Mouse (Mus musculus) myocyte (in vitro differentiated cells): ENCODE measurements around the gene Prdx1. TPM values are rescaled to one million over a fixed set of nuclear protein-coding genes. Genes with fewer than 3 reads are reported as not detected.
A peak's percentile ranks its signal among the peaks of the same experiment; 100 is the strongest.
"Not testable (repeated sequence)": the region's sequence is repeated elsewhere in the genome, so short reads cannot be mapped to it uniquely, and the experiment has no call there.

Source experiments
- H3K27me3 ChIP-seq: one replicate; pipeline ENCODE4 v1.6.1; 2011; ENCODE audit not compliant: control insufficient read depth, insufficient read depth, insufficient read length
- H3K36me3 ChIP-seq: one replicate; pipeline ENCODE4 v1.6.1; 2011; ENCODE audit not compliant: control insufficient read depth, insufficient read depth
- H3K4me2 ChIP-seq: one replicate; pipeline ENCODE4 v1.6.1; 2011; ENCODE audit warnings: low read depth, control low read depth
- H3K4me3 ChIP-seq: one replicate; pipeline ENCODE4 v1.5.1; 2011; ENCODE audit warnings: mild to moderate bottlenecking, control low read depth, moderate library complexity
- H3K79me2 ChIP-seq: one replicate; pipeline ENCODE4 v1.6.1; 2011; ENCODE audit not compliant: control insufficient read depth, insufficient read depth
- H3ac ChIP-seq: one replicate; pipeline ENCODE4 v1.6.1; 2011; ENCODE audit not compliant: control insufficient read depth, insufficient read length
- CEBPB ChIP-seq: IDR thresholded peaks from 2 replicates; pipeline ENCODE4 v1.6.1; 2011; ENCODE audit warnings: mild to moderate bottlenecking, moderate library complexity; ENCODE audit not compliant: poor library complexity, insufficient read depth, severe bottlenecking
- E2F4 ChIP-seq: IDR thresholded peaks from one replicate; pipeline ENCODE4 v1.6.1; 2011; ENCODE audit warnings: mild to moderate bottlenecking, control low read depth, moderate library complexity; ENCODE audit not compliant: insufficient read depth
- MAX ChIP-seq: IDR thresholded peaks from one replicate; pipeline ENCODE4 v1.6.1; 2011; ENCODE audit warnings: low read depth, mild to moderate bottlenecking, control low read depth
- MYOD1 ChIP-seq, 3 experiments: IDR thresholded peaks; one replicate each; pipeline ENCODE4 v1.6.1; 2011; ENCODE audit warnings: control low read depth in 2 of 3, low read depth in 2 of 3, mild to moderate bottlenecking in 2 of 3, moderate library complexity in 1 of 3; ENCODE audit not compliant: insufficient read length in 2 of 3, control insufficient read depth in 1 of 3
- MYOG ChIP-seq, 3 experiments: IDR thresholded peaks; one replicate each; pipeline ENCODE4 v1.6.1; 2011; ENCODE audit warnings: control low read depth in 2 of 3, low read depth in 2 of 3, mild to moderate bottlenecking in 2 of 3; ENCODE audit not compliant: insufficient read length in 2 of 3, control insufficient read depth in 1 of 3, insufficient read depth in 1 of 3
- POLR2A ChIP-seq: IDR thresholded peaks from one replicate; pipeline ENCODE4 v1.6.1; 2011; ENCODE audit warnings: low read depth, mild to moderate bottlenecking, control low read depth, moderate library complexity; ENCODE audit not compliant: insufficient read length
- POLR2AphosphoS2 ChIP-seq: IDR thresholded peaks from one replicate; pipeline ENCODE4 v1.6.1; 2011; ENCODE audit warnings: low read depth, control low read depth; ENCODE audit not compliant: insufficient read length
- REST ChIP-seq: IDR thresholded peaks from one replicate; pipeline ENCODE4 v1.6.1; 2011; ENCODE audit warnings: mild to moderate bottlenecking, control low read depth, moderate library complexity; ENCODE audit not compliant: insufficient read depth, insufficient read length
- SRF ChIP-seq: IDR thresholded peaks from one replicate; pipeline ENCODE4 v1.6.1; 2011; ENCODE audit warnings: low read depth; ENCODE audit not compliant: control insufficient read depth, insufficient read length
- TCF12 ChIP-seq: IDR thresholded peaks from one replicate; pipeline ENCODE4 v1.6.1; 2011; ENCODE audit warnings: mild to moderate bottlenecking, control low read depth; ENCODE audit not compliant: poor library complexity, insufficient read depth, severe bottlenecking
- TCF3 ChIP-seq: IDR thresholded peaks from one replicate; pipeline ENCODE4 v1.6.1; 2011; ENCODE audit warnings: low read depth, control low read depth; ENCODE audit not compliant: insufficient read length
- USF1 ChIP-seq: IDR thresholded peaks from one replicate; pipeline ENCODE4 v1.6.1; 2011; ENCODE audit warnings: low read depth, mild to moderate bottlenecking, control low read depth, moderate library complexity
- polyA plus RNA-seq: library from polyadenylated mRNA; unstranded; fragments of >200 nt; fragmentation: generic; extraction: Trizol; gene quantifications from one replicate; pipeline ENCODE4 v1.2.1, GENCODE M21; 2012; ENCODE audit warnings: missing spikeins

Prdx1 gene
- polyA plus RNA-seq, 1 experiment: 231 TPM

DNA sequence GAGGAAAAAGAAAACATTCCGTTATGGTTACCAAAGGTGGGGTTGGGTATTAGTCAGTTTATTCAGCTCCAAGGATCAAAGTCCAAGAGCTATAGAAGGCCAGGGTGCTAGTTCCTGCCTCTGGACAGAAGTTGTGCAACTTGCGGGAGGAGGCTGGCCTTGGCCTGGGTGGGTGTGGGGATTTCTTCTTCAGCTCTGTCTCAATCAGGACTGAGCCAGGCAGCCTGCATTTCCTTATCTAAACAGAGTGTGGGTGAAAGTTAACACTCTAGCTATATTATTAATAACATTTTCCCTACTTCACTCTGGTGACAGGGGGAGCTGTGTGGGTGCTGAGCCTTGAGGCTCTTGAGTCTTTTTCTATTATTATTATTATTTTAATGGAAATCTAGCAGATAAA lies 12.6 kb upstream of the Prdx1 start:
- no peak for TF ChIP-seq USF1
- TF ChIP-seq TCF12: no peak
- peak; percentile 72; the same call in 1 of the 2 replicates for TF ChIP-seq CEBPB
- TF ChIP-seq TCF3: no peak
- no peak for TF ChIP-seq MAX

DNA sequence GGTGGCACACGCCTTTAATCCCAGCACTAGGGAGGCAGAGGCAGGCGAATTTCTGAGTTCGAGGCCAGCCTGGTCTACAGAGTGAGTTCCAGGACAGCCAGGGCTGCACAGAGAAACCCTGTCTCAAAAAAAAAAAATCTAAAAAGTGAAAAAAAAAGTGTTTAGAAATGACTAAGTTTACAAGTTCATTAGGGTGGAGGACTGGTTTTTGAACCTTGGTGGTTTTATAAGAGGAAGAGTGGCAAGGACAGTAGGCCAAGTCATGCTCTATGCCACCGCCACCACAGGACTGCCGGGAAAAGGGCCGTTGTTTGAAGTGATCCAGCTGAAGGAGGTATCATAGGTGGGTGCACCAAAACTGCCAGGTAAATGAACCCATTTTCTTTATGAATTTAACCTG lies 10.6 kb upstream of the Prdx1 start:
- not testable (repeated sequence) for H3K27me3 ChIP-seq, H3K79me2 ChIP-seq, H3K36me3 ChIP-seq, H3K4me2 ChIP-seq, H3K4me3 ChIP-seq, H3ac ChIP-seq

More for the DNA sequence above, 12.6 kb upstream of the Prdx1 start:
- Histone ChIP-seq H3K36me3 (no peaks in the 10 kb centered on the region), H3K79me2 (no peaks in the 10 kb centered on the region), H3K4me3 (no peak overlapping the region), H3ac (no peak overlapping the region), H3K27me3 (no peaks in the 10 kb centered on the region), H3K4me2 (no peak overlapping the region)

DNA sequence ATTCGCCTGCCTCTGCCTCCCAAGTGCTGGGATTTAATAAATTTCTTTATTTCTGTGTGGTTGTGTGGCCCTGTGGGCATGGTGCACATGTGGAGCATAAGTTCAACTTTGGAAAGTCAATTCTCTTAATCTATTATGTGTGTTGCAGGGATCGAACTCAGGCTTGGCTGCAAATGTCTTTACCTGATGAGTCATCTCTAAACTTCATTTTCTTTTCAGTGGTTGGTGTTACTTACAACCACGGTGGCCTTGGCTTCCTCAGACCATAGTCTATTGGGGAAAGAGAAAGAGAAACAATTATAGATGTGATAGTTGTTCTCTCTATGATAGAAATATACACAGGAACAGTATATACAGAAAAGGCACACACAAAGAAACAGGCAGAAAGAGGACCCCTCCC lies 9.3 kb upstream of the Prdx1 start:
- Histone ChIP-seq H3K36me3 (no peaks in the 10 kb centered on the region), H3ac (no peak overlapping the region), H3K27me3 (no peaks in the 10 kb centered on the region), H3K4me2 (no peak overlapping the region), H3K4me3 (no peak overlapping the region), H3K79me2 (no peaks in the 10 kb centered on the region)
- no peak for TF ChIP-seq USF1
- TF ChIP-seq REST: no peak
- TF ChIP-seq SRF: no peak
- TF ChIP-seq MYOG (IDR thresholded peaks at IDR 0.05; ENCODE audit: control insufficient read depth in 1 of 3, insufficient read depth in 1 of 3, insufficient read length in 2 of 3, low read depth in 2 of 3): no peak
- TF ChIP-seq TCF3: no peak
- no peak for TF ChIP-seq POLR2AphosphoS2

DNA sequence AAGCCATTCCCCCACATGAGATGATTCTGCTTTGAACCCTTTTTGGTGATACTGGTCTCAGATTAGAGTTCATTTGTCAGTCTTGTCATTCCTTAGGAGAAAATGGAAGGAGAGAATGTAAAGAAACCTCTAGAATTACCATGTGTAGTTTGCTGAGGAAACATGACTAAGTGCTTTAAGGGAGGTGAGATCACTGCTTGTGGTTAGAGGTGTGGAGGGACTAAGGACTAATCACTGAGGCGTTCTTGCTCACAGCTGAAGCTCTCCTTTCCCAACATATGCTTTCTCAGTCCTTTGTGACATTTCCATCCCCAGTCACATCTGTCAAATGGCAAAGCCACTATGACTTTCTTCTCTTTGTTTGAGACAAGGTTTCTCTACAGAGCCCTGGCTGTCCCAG lies 7.5 kb upstream of the Prdx1 start:
- Histone ChIP-seq H3K79me2 (no peaks in the 10 kb centered on the region), H3K27me3 (no peaks in the 10 kb centered on the region), H3ac (no peak overlapping the region), H3K4me2 (no peak overlapping the region), H3K4me3 (no peak overlapping the region), H3K36me3 (no peaks in the 10 kb centered on the region)
- no peak for TF ChIP-seq CEBPB
- no peak for TF ChIP-seq POLR2AphosphoS2

DNA sequence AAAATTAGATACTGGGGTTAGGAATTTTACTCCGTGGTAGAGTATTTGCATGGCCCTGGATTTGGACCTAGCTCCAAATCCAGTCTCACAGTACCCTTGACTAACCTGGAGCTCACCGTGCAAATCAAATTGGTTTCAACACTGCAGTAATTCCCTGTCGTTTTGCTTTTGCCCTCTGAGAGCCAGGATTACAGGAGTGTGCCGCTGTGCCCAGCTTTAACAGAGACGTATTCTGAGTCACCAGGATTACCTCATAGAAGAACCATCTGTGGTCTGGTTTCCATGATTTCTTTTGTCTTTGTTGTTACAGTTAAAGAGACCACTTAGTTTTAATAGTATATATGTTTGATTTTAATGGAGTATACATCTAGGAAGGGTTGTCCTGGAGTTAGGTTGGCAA lies 6.2 kb upstream of the Prdx1 start:
- no peak for TF ChIP-seq SRF
- no peak for TF ChIP-seq REST
- TF ChIP-seq MYOG (IDR thresholded peaks at IDR 0.05; ENCODE audit: control insufficient read depth in 1 of 3, insufficient read depth in 1 of 3, insufficient read length in 2 of 3, low read depth in 2 of 3): no peak
- no peak for TF ChIP-seq TCF3
- TF ChIP-seq MYOD1 (IDR thresholded peaks at IDR 0.05; ENCODE audit: control insufficient read depth in 1 of 3, insufficient read length in 2 of 3, low read depth in 2 of 3): no peak
- TF ChIP-seq E2F4: no peak
- no peak for TF ChIP-seq MAX
- TF ChIP-seq CEBPB: no peak
- Histone ChIP-seq H3K36me3 (no peaks in the 10 kb centered on the region), H3K4me3 (no peak overlapping the region), H3ac (no peak overlapping the region), H3K79me2 (no peaks in the 10 kb centered on the region), H3K4me2 (no peak overlapping the region), H3K27me3 (no peaks in the 10 kb centered on the region)

DNA sequence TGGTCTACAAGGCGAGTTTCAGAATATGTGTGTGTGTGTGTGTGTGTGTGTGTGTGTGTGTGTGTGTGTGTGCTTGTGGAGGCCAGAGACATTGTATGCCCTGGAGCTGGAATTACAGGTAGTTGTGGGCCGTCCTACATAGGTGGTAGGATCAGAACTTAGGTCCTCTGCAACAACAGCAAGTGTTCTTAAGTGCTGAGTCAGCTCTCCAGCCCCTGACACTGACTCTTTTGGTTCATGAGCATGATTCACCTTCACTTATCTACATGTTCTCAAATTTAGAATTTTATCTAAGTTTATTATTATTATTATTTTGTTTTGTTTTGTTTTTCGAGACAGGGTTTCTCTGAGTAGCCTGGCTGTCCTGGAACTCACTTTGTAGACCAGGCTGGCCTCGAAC lies 4.8 kb upstream of the Prdx1 start:
- not testable (repeated sequence) for H3K79me2 ChIP-seq, H3ac ChIP-seq, H3K4me3 ChIP-seq, H3K27me3 ChIP-seq, H3K36me3 ChIP-seq, H3K4me2 ChIP-seq

DNA sequence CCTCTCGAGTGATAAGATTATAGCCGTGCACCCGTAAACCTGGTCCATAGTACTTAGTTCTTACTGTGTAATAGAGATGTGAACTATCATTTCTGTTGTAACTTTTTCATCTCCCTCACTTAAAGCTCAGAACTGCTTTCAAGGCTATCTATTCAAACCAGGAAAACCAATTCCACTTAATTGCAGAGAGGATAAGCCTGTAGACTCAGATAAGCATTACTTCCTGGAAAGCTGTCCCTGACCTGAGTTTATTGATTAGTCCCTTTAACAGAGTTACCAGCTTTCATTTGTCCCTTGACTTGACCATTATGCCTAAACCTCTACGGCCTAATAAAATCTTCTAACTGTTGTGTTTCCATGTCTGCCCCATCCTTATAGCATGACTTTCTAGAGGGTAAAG lies 1.4 kb upstream of the Prdx1 start:
- peaks cover 15% of the 10 kb centered on the region for H3K36me3 ChIP-seq
- no peak overlapping the region for H3K4me3 ChIP-seq
- no peak overlapping the region for H3K4me2 ChIP-seq
- H3ac ChIP-seq: no peak overlapping the region
- no peaks in the 10 kb centered on the region for H3K27me3 ChIP-seq
- TF ChIP-seq SRF (no peak), MYOD1 (IDR thresholded peaks at IDR 0.05; ENCODE audit: control insufficient read depth in 1 of 3, insufficient read length in 2 of 3, low read depth in 2 of 3) (no peak), TCF3 (no peak), REST (no peak), POLR2A (no peak), CEBPB (no peak), USF1 (no peak), E2F4 (no peak), MYOG (IDR thresholded peaks at IDR 0.05; ENCODE audit: control insufficient read depth in 1 of 3, insufficient read depth in 1 of 3, insufficient read length in 2 of 3, low read depth in 2 of 3) (no peak), TCF12 (no peak), MAX (no peak)
- H3K79me2 ChIP-seq: peaks cover 32% of the 10 kb centered on the region
